Mouse (Mus musculus): ENCODE measurements around the gene Cep295nl. TPM values are rescaled to one million over a fixed set of nuclear protein-coding genes. Genes with fewer than 3 reads are reported as not detected.
"Not testable (repeated sequence)": the region's sequence is repeated elsewhere in the genome, so short reads cannot be mapped to it uniquely, and the experiment has no call there.

The Cep295nl gene
- total RNA-seq (2021) = under 1 TPM; 0.56 to 0.76 TPM

DNA sequence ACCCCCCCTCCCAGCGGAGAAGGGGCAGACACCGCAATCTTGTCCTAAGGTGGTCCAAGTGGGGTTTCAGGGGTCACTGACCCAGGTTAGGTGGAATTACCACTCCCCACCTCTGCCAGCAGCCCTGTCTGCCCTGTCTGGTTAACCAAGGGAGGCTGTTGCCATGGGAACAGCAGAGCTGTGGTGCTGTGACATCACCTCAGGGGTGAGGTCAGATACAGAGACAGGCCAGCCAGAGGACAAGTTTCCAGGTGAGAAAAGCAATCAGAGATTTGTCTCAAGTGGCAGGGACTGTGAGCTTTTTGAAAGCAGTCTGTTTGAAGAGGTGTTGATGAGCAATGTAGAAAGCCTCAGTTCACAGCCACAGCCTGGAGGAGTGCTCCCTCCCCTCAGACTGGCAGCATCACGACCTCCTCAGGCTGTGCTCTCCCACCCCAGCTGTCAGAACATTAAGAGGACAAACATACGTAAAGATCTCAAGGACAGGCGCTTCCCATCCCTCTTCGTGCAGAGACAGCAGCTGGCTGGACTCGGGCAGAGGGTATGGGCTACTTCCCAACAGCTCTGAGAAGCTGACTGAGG, at the start of gene Cep295nl:
Gene Cep295nl (minus strand): TSS at position 101 of the 582 bp plus-strand sequence.
- intact Hi-C loops (cut with DNase I) = no loop called here
- no peak for DNase-seq

DNA sequence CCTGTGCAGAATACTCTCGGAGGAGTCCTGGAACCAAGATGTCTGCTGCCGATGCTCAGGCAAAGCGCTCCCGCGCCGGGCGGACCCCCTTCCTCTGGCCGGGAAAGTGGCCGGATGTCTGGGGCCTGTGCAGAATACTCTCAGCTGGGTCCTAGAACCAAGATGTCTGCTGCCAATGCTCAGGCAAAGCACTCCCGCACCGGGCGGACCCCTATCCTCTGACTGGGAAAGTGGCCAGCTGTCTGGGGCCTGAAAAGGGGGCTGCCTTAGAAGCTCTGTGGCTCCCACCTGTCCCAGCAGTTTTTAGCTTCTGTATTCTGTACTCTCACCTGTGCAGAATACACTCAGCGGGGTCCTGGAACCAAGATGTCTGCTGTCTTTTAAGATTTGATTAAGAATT, 45.5 kb upstream of the Cep295nl start:
- not testable (repeated sequence) for DNase-seq

DNA sequence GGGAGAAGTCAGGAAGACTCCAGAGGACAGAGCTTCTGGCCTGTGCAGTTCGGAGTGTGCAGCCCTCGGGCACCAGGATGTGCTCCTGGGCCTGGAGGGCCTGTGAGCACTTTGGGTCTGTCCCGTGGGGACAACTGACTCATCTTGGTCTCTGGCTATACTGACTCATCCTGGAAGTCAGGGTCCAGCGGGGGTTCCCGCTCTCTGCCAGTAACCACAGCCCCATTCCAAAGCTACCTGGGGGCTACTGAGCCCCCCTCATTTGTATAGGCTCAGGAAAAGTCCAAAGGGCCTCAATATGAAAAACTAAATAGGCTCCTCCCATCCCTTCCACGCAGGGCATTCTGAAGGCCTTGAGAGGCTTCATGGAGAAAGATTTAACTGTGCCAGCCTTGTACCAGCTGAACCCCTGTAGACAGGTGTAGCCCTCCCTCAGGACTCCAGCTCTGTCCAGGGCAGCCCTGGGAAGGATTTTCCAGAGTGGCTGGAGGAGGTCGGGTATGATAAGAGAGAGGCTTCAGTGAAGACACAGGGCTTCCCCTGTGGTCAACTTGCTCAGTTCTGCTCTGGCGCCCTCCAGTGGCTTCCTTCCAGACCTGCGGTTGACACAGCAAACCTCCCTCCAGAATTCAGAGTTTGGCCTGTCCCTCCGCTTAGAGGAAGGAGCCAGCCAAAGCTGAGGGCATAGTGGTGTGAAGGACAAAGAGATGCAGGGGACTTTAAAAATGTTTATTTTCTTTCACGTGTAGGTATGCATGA, 37.1 kb upstream of the Cep295nl start:
- intact Hi-C loops (cut with DNase I) = loop anchor here (1.0 to 2.0 kb wide), 2 partner anchors 62 to 295 kb away; no protein-coding TSS in a partner anchor
- peak; percentile 87 to 91 for DNase-seq

More for the DNA sequence above, 45.5 kb upstream of the Cep295nl start:
- intact Hi-C loops (cut with DNase I) = not testable (repeated sequence)

DNA sequence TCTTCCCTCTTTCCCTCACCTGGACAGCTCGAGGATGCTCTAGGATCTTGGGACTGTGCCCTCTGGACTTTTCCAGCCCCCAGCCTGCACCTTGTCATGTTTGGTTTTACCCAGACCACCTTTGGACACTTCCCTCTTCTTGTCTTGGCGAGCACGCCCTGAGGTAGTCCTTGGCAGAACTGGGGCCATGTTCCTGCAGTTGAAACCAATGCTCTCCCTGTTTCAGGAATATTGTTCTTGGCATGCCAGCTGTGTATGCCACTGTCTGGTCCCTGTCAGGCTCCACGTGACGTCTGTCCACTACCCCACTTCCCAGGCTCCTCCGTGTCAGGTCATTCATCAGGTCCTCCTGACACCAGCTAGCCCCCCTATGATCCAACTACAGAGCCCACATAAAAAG, 36.4 kb upstream of the Cep295nl start:
- no peak for DNase-seq
- intact Hi-C loops (cut with DNase I) = loop anchor here (1.0 to 2.0 kb wide), 2 partner anchors 61 to 294 kb away; no protein-coding TSS in a partner anchor

DNA sequence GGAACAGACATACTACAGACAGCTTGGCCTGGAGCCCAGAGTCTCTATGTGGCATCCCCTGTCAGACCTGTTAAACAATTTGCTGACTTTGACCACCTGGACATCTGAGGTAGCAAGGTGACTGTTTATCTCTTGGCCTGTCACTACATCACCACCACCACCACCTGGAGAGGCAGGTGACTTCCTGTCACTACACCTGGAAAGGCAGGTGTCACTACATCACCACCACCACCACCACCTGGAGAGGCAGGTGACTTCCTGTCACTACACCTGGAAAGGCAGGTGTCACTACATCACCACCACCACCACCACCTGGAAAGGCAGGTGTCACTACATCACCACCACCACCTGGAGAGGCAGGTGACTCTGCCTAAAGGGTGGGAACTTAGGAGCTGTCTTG, 34.0 kb upstream of the Cep295nl start:
- intact Hi-C loops (cut with DNase I); DNase-seq: not testable (repeated sequence)

DNA sequence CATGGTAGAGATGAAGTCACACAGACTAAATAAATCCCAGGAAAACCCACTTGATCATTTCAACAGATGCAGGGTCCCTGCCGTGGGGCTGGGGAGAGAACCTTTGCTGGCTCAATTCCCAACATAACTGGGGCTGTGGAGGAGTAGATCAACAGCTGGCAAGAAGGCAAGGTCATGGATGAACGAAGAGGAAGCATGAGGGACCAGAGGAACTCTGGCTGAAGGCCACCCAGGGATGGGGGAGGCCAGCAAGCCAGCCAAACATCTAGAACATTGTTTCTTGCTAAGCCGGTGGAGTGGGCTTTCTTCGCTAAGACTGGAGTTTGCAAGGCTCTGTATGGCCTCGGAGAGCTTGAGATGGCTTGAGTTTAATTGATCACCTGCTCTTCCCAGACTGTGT, 33.6 kb upstream of the Cep295nl start:
- no peak for DNase-seq
- intact Hi-C loops (cut with DNase I) = no loop called here

DNA sequence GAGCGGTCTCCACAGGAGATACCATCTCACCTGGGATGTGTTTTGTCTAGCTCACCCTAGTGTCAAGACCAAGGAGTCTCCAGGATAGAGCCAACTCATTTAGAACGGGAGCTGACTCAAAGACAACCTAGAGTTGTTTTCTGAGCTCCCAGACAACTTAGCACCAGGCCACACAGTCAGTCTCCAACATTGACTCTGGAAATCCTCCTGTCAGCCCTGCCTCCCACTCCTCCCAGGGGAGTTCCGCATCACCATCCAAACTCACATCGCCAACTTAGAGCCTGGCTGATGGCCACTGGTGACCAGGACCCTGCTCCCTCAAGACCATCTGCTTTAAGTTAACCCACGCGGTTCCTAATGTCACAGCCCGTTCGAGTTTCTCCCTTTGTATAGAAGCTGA, 33.2 kb upstream of the Cep295nl start:
- DNase-seq = no peak
- intact Hi-C loops (cut with DNase I) = no loop called here

DNA sequence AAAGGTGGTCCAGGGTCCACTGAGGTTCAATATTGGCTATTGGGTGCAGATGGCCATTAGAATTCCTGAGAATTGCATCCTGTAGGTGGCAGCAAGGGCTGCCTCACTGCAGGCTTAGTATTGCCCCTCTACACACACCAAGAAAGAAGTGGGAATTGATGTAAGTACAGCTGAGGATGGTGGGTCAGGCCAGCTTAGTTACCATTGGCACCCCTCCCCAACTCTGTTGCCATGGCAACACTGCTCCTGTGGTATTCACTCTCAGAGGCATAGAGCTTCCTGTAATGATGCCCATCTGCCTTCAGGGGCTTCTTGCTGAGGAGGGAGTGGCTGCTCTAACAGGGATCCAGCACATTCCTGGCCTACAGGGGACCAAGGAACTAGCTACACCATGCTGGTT, 32.7 kb upstream of the Cep295nl start:
- DNase-seq = no peak
- intact Hi-C loops (cut with DNase I) = no loop called here

DNA sequence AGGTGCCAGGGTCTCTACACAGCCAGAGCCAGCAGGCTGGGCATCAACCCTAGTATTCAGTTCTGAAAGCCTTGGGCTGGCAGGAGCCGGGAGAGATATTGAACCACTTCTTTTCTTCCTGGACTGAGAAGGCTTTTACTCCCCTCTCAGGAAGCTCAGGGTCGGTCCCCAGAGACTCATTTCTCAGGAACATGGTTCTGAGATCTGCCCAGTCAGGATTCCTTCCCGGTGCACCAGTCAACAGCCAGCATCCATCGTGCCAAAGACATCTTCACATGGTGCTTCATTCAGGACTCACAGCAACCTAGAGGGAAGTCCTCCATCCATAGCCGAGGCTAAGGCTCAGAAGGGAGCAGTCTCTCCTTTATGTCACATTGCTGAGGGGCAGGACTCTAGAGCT, 32.2 kb upstream of the Cep295nl start:
- intact Hi-C loops (cut with DNase I) = no loop called here
- DNase-seq = no peak

DNA sequence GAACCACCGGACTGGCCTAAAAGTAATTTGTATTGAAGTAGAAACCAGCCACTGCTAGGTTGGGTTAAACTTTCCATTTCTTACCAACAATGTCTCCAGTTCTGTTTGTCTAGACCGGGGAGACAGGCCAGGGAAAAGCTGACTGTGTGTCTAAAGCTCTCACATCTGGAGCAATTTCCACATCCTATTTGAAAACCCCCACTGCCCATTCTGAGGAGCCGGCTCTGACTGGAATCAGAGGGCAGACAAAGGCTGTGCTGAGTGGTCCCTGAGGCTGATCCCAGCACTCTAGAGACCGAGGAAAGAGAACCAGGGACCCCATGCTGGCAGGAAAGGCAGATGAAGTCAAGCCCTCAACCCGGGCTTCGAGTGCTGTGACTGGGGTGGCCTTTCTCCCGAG, 30.3 kb upstream of the Cep295nl start:
- intact Hi-C loops (cut with DNase I) = no loop called here

DNA sequence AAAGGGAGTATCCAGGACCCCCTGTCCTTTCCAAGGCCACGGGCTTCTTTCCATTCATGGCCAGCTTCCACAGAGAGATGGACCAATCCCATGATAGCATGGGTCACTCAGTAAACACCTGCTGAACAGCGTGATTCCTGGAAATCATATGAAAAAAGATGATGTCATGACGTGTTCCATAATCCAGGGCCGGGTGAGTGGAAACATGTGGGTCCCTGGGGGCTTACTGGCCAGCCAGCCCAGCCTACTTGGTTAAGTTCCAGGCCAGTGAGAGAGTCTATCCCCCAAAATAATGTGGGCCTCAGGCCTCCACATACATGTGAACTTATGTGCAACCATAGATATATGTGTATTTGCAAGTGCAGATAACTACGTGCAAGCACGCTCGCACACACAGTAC, 29.6 kb upstream of the Cep295nl start:
- intact Hi-C loops (cut with DNase I) = no loop called here
- DNase-seq = no peak

More for the DNA sequence above, 30.3 kb upstream of the Cep295nl start:
- DNase-seq = no peak

DNA sequence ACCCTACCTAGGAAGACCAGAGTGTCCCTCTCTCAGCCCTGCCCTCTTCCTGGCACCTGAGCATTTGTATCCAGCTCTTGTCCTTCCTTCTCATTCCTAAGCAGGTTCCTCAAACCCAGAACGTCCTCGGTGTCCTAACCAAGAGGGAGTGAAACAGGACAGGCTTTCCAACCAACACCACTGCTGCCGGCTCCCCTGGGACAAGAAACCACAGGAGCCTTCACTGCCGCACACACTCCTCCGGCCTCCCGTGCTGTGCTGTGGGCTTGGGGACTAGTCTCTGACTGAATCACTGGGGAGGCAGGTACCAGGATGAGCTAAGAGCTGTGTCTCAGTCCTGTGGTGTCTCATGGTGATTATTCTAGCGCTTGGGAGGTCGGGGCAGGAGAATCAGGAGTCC, 27.4 kb upstream of the Cep295nl start:
- intact Hi-C loops (cut with DNase I) = no loop called here

DNA sequence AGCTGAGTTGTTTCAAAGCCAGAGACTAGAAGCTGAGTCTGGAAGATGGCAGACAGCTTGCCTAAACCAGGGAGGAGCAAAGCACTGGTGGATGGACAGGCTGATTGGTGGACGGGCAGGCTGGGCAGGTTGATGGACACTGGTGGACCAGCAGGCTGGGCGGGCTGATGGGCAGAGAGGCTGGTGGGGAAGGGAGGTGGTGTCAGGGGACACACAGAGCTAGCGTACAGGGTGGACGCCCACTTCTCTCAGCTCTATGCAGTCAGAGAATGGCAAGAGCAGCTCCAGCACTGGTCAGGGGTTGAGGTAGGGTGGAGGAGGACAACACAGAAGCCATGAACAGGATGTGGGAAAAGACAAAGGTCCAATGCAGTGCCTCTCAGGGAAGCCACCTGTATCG, 27.0 kb upstream of the Cep295nl start:
- no peak for DNase-seq

More for the DNA sequence above, 27.4 kb upstream of the Cep295nl start:
- DNase-seq = no peak

DNA sequence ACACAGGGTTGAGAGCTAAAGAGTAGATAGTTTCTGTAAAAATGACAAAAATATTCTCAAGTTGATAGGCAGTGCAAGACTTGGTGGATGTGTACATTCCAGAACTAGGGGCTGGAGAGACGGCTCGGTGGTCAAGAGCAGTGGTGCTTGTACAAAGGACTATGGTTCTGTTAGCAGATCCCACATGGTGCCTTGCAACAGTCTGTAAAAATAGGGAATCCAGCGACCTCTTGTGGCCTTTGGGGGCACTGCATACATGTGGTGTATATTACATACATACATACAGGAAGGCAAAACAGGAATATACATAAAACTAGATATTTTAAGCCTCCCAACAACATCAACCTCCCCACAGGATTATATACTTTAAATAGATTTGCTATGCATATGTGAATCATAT, 26.0 kb upstream of the Cep295nl start:
- intact Hi-C loops (cut with DNase I) = no loop called here
- DNase-seq = no peak

More for the DNA sequence above, 27.0 kb upstream of the Cep295nl start:
- intact Hi-C loops (cut with DNase I) = no loop called here

DNA sequence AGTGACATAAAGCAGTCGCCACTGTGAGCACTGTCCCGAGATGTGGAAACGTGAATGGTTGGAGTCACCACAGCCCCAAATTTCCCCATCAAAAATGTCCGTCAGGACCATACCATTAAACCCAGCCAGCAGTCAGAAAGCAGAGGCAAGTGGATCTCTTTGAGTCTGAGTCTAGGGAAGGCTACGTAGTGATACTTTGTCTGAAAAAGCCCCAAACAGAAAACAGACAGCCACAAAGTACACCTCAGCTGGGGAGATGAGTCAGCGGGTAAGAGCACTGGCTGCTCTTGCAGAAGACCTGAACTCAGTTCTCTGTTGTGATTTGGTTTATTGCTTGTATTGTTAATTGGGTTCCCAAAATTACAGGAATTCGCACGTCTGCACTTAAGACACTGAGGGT, 24.3 kb upstream of the Cep295nl start:
- DNase-seq = no peak
- intact Hi-C loops (cut with DNase I) = no loop called here

DNA sequence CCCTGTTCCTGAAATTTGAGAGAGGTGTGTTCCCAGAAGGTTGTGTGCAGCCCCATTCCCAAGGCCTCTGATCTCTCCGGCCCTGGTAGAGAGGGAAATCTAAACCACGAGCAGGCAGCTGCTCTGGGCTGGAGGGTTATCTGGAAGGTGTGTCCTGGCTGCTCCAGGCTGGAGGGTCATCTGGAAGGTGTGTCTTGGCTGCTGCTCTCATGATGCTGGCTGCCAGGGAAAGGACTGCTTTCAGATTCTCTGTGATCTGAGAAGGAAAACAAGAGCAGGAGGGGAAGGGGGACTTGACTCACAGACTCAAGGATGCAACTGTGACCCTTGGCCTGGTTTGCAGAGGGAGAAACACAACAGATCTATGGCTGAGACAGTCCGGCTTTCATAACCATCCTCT, 23.8 kb upstream of the Cep295nl start:
- intact Hi-C loops (cut with DNase I) = no loop called here
- no peak for DNase-seq

DNA sequence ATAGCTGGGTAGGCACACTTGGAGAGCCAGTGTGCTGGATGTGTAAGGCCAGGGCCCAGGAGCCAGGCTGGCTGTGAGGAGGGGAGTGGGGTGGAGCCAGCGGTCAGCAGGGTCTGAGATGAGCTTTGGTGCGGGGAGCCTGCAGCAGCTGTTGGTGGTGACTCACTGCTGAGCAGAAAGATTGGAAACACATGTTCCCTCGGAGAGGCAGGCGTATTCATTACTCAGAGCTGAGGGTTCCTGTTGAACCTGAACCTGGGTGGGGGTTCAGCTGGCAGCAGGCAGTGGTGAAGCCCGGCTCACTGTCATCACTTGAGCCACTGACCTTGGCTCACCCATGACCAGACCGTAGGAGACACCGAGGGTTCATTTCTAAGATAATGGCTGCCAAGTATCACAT, 22.9 kb upstream of the Cep295nl start:
- DNase-seq = peak; percentile 40 to 63
- intact Hi-C loops (cut with DNase I) = no loop called here

DNA sequence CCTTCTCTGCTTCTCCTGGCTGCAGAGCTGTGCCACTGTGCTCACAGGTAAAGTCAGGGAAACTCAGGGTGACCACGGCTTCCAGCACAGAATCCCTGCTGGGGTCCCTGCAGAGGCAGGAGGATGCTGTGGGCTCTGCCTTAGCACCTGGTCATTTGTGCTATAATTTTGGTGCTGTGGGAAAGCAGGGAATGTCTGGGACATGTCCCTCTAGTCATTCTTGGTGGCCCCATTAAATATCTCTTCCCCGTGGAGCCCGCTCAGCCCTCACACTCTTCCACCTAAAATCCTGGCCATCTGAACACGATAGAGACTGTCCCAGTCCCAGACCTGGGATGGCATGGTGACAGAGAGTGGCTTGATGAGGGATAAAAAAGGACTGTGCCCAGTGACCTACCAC, 21.7 kb upstream of the Cep295nl start:
- DNase-seq = no peak
- intact Hi-C loops (cut with DNase I) = no loop called here

DNA sequence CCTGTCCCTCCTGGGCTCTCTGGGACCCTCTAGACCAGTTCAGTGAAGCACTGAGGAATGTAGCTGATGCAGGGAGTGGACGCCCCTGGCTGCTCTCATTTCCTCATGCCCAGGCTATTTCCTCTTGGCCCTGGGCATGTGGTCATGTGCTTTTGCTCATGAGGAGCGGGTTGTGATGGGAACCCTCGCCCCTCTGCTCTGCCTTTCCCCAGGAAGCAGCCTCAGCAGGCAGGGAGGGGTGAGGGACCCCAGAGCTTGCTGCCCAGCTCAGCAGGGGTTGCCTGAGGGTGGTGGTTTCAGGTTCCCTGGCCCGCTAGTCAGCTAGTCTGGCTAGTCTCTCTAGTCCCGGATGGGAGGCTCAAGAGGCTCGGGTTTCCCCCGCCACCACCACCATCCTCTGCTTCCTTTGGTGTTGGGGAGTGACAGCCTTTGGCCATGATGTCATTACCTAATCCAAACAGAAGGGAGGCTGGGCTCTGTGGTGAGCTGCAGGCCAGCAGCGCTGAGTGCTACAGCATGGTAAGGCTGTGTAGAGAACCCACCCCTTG, 20.7 kb upstream of the Cep295nl start:
- intact Hi-C loops (cut with DNase I) = no loop called here
- DNase-seq = peak; percentile 57 to 79

DNA sequence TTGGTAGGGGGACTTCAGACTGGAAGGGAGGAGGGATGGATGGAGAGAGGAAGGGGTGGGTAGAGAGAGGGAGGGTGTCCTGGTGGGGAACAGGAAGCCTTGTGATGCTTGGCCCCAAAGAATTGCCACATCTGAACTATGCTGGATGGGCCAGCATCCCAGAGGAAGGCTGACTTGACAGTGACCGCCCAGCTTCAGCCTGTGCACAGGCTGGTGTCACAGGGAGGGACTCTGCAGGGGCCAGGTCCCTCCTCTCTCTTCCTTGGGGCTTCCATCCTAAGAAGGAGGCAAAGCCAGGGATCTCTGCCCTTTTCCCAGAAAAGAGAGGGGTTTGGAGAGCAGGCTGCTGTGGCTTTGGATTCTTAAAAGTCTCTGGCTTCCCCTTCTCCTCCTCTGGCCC, 20.2 kb upstream of the Cep295nl start:
- intact Hi-C loops (cut with DNase I) = no loop called here
- DNase-seq = peak in 1 of 2 experiments; percentile 36

DNA sequence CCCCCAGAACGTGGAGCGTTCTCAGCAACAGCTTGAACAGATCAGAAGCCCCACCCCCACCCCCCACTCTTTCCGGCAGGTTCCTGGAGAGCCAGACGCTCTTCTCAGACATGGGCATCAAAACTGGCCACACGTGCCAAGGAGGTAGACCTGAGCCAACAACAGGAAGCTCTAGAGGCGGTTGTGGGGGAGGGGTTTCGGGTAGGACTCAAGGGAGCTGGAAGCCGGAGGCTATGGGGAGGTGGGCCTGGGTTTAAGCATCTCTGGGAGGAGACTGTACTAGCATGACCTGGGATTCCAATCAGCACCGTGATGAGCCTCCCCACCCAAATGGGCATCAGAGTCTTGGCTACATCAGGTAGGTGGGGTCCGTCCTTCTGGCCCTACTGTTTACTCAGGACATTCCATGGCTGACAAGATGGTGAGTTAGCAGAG, 18.6 kb upstream of the Cep295nl start:
- no peak for DNase-seq
- intact Hi-C loops (cut with DNase I) = no loop called here

DNA sequence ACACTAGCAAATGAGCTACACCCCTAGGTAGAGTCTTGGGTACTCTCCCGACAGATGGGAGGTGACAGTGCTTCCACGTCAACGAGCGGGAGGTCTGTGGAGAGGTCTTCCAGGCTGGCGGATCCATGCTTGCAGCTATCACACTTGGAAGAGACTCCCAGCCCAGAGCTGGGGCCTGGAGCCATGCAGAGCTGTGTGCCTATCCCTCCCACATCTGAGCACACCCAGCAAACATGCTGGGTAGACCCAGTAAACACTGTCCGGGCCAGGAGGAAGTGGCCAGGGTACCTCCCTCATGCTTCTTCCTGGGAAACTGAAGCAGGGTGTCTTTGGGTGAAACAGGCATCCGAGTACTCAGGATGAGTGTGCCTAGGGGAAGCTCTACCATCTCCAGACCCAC, 18.2 kb upstream of the Cep295nl start:
- intact Hi-C loops (cut with DNase I) = no loop called here
- peak in 1 of 2 experiments; percentile 38 for DNase-seq
